ENCODE assay signal across 9 mouse cellular contexts in the genomic region with DNA sequence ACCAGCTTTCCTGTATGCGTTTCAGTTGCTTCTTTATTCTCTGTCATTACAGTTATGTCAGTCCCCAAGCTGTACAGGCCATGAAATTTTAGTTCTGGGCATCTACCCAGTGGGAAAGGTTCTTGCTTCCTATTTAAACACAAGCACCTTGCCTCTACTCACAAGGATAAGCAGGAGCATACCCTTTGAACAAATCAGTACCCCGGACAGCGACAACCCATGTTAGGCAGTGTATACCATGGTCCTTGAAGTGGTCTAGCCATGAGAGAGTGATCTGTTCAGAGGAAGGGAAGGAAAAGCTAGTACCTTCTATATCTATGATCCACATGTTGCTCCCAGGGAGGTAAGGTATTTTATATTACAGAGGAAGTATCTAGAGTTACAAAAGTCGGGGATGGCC.
A peak's percentile ranks its signal among the peaks of the same experiment; 100 is the strongest.
DNase-seq lines count a peak whose midpoint lies in the region; ATAC-seq and TF ChIP-seq lines count a peak whose summit lies in the region.
"Had no signal": no experiment of that assay in that cellular context is flagged by ENCODE, and none has a peak within 500 bp of the region (broad histone marks: within the 10 kb centered on the region; RNA-seq: fewer than 3 reads in every experiment).

No protein-coding gene starts in this region.

- H3K4me3 ChIP-seq in kidney, adult 2 months (ENCODE audit: insufficient read depth, low read depth, low read length) = no peak overlapping the region
- no peak overlapping the region for H3K4me3 ChIP-seq in MEL (ENCODE audit: control insufficient read depth in 1 of 2, insufficient read depth in 1 of 2, low read depth in 2 of 2, low read length in 2 of 2)
- H3K4me3 ChIP-seq in liver, embryonic 11.5 days (ENCODE audit: low read depth, low read length) = no peak overlapping the region
- H3K4me3 ChIP-seq: neural tube, embryonic 13.5 days had no signal

- no peak for TF ChIP-seq CTCF in kidney, adult 2 months (conservative IDR thresholded peaks at IDR 0.05; ENCODE audit: insufficient read depth, insufficient read length, low read depth, low read length)
- TF ChIP-seq CTCF in MEL (IDR thresholded peaks at IDR 0.05 in 2 of 3, conservative IDR thresholded peaks at IDR 0.05 in 1 of 3; ENCODE audit: control insufficient read depth in 1 of 3, insufficient read depth in 1 of 3, low read depth in 2 of 3, low read length in 3 of 3, poor library complexity in 1 of 3, severe bottlenecking in 1 of 3) = no peak

- no peaks in the 10 kb centered on the region for H3K36me3 ChIP-seq in kidney, adult 2 months (ENCODE audit: control insufficient read depth, insufficient read depth, low read length)
- H3K36me3 ChIP-seq in MEL (ENCODE audit: control insufficient read depth in 1 of 2, insufficient read depth in 2 of 2, low read length in 2 of 2) = no peaks in the 10 kb centered on the region
- H3K36me3 ChIP-seq in liver, embryonic 11.5 days (ENCODE audit: control insufficient read depth, insufficient read depth, low read length) = no peaks in the 10 kb centered on the region
- H3K36me3 ChIP-seq: neural tube, embryonic 13.5 days had no signal

- no peak for TF ChIP-seq EP300 in MEL (IDR thresholded peaks at IDR 0.05; ENCODE audit: low read depth in 1 of 2, low read length in 2 of 2)

- H3K27me3 ChIP-seq in kidney, adult 2 months (replicated peaks; ENCODE audit: control insufficient read depth, insufficient read depth, low read length) = no peaks in the 10 kb centered on the region
- no peaks in the 10 kb centered on the region for H3K27me3 ChIP-seq in MEL (ENCODE audit: control insufficient read depth in 1 of 2, insufficient read depth in 2 of 2, low read length in 2 of 2)
- H3K27me3 ChIP-seq in liver, embryonic 11.5 days (replicated peaks; ENCODE audit: control insufficient read depth, insufficient read depth, low read length) = no peaks in the 10 kb centered on the region
- H3K27me3 ChIP-seq: neural tube, embryonic 13.5 days had no signal

- no peak overlapping the region for H3K27ac ChIP-seq in kidney, adult 2 months (ENCODE audit: insufficient read depth, low read depth, low read length)
- H3K27ac ChIP-seq in MEL (ENCODE audit: control insufficient read depth, low read depth, low read length) = no peak overlapping the region
- H3K27ac ChIP-seq in liver, embryonic 11.5 days (ENCODE audit: low read depth, low read length) = no peak overlapping the region
- H3K27ac ChIP-seq: neural tube, embryonic 13.5 days had no signal

- DNase-seq in kidney, postnatal 10 days = peak; percentile 78
- DNase-seq in kidney, adult 2 months = no peak
- peak; percentile 57 for DNase-seq in MEL (ENCODE audit: low read depth, low spot score)
- DNase-seq in adrenal gland, postnatal 36 days = peak; percentile 25 to 26
- peak; percentile 33 for DNase-seq in liver, embryonic 11.5 days (ENCODE audit: low spot score)
- DNase-seq in spleen, adult 18-20 months = no peak
- DNase-seq in gastrocnemius, postnatal 25 days = no peak
- DNase-seq: cerebellum, adult 18-20 months had no signal

- H3K79me2 ChIP-seq in MEL (ENCODE audit: control insufficient read depth, insufficient read depth, low read length, poor library complexity) = no peaks in the 10 kb centered on the region

- 73% methylated on average over 4 of the region's 4 CpGs for WGBS in kidney, adult 2 months
- WGBS in liver, embryonic 11.5 days = 62% methylated on average over 4 of the region's 4 CpGs

- H3K9me3 ChIP-seq in MEL (replicated peaks; ENCODE audit: insufficient read depth, low read length) = no peaks in the 10 kb centered on the region
- H3K9me3 ChIP-seq in liver, embryonic 11.5 days (ENCODE audit: control insufficient read depth, low read length) = no peaks in the 10 kb centered on the region
- H3K9me3 ChIP-seq: neural tube, embryonic 13.5 days had no signal

- no peaks in the 10 kb centered on the region for H3K4me1 ChIP-seq in kidney, adult 2 months (ENCODE audit: control insufficient read depth, insufficient read depth, low read length)
- H3K4me1 ChIP-seq in MEL (ENCODE audit: control insufficient read depth in 1 of 2, insufficient read depth in 2 of 2, low read length in 2 of 2) = no peaks in the 10 kb centered on the region
- no peaks in the 10 kb centered on the region for H3K4me1 ChIP-seq in liver, embryonic 11.5 days (replicated peaks; ENCODE audit: control insufficient read depth, insufficient read depth, low read length)
- H3K4me1 ChIP-seq: neural tube, embryonic 13.5 days had no signal

- no peak overlapping the region for H3K4me2 ChIP-seq in liver, embryonic 11.5 days
- H3K4me2 ChIP-seq: neural tube, embryonic 13.5 days had no signal

- no peak for ATAC-seq in liver, embryonic 11.5 days (replicated peaks; ENCODE audit: low FRiP score)

- H3K9ac ChIP-seq in MEL (ENCODE audit: control insufficient read depth, low read depth, low read length, poor library complexity, severe bottlenecking) = no peak overlapping the region
- no peak overlapping the region for H3K9ac ChIP-seq in liver, embryonic 11.5 days (ENCODE audit: low read depth, low read length)
- H3K9ac ChIP-seq: neural tube, embryonic 13.5 days had no signal

- no peak for TF ChIP-seq RAD21 in MEL (IDR thresholded peaks at IDR 0.05; ENCODE audit: low read depth, low read length)

- TF ChIP-seq POLR2A in kidney, adult 2 months (IDR thresholded peaks at IDR 0.05; ENCODE audit: low read depth, low read length) = no peak
- no peak for TF ChIP-seq POLR2A in MEL (IDR thresholded peaks at IDR 0.05; ENCODE audit: control insufficient read depth in 1 of 2, insufficient read depth in 1 of 2, low read depth in 1 of 2, low read length in 2 of 2, poor library complexity in 1 of 2)

TF ChIP-seq in MEL, 35 proteins besides CTCF, POLR2A, EP300 and RAD21:
- TF ChIP-seq MYC (IDR thresholded peaks at IDR 0.05; ENCODE audit: low read depth, low read length) (no peak), MAZ (IDR thresholded peaks at IDR 0.05; ENCODE audit: low read depth, low read length) (no peak)

Comparison
In these comparisons a context has a peak if more than half of its experiments do, and no peak if none do; other contexts are left out.
1. DNase-seq: peak in kidney, postnatal 10 days (single experiment), MEL (single experiment), adrenal gland, postnatal 36 days (2 of 2) and liver, embryonic 11.5 days (single experiment); none in kidney, adult 2 months (single experiment), spleen, adult 18-20 months (0 of 2) and gastrocnemius, postnatal 25 days (single experiment).